27 mouse cellular contexts compared by ENCODE assay signal in genomic region chr7:99362137-99362536, GRCm38 (mm10). TPM values are rescaled to one million over a fixed set of nuclear protein-coding genes. Genes with fewer than 3 reads are reported as not detected.
DNase-seq lines count a peak whose midpoint lies in the region; ATAC-seq lines count a peak whose summit lies in the region.
"Had no signal": no experiment of that assay in that cellular context is flagged by ENCODE, and none has a peak within 500 bp of the region (broad histone marks: within the 10 kb centered on the region; RNA-seq: fewer than 3 reads in every experiment).

No protein-coding gene starts in this region.

- no peak for ATAC-seq in hindbrain, embryonic 11.5 days (ENCODE audit: low FRiP score)
- no peak for ATAC-seq in hindbrain, embryonic 14.5 days (ENCODE audit: low FRiP score)
- ATAC-seq in neural tube, embryonic 13.5 days (ENCODE audit: low read depth), result no peak
- no peak for ATAC-seq in neural tube, embryonic 15.5 days (ENCODE audit: low FRiP score)
- no peak for ATAC-seq in frontal cortex, adult (ENCODE audit: low TSS enrichment)
- ATAC-seq: activated CD4-positive, CD25-positive, alpha-beta regulatory T cell, adult 4 months; forebrain, embryonic 15.5 days; hindbrain, postnatal 0 days; inflammation-experienced regulatory T-cells, adult 6 months; intestine, embryonic 16.5 days had no signal

- H3K9ac ChIP-seq in hindbrain, embryonic 11.5 days (ENCODE audit: low read depth, low read length), result no peak overlapping the region
- H3K9ac ChIP-seq in hindbrain, embryonic 14.5 days, result no peak overlapping the region
- no peak overlapping the region for H3K9ac ChIP-seq in neural tube, embryonic 13.5 days
- H3K9ac ChIP-seq in neural tube, embryonic 15.5 days (replicated peaks), result no peak overlapping the region
- H3K9ac ChIP-seq: embryonic facial prominence, embryonic 12.5 days; embryonic facial prominence, embryonic 15.5 days; forebrain, embryonic 15.5 days; heart, embryonic 12.5 days; heart, embryonic 15.5 days had no signal

- intact Hi-C loops in heart, postnatal 25 days (cut with DNase I), result no loop called here

- no peak overlapping the region for H3K4me3 ChIP-seq in hindbrain, embryonic 11.5 days (ENCODE audit: low read depth, low read length)
- H3K4me3 ChIP-seq in hindbrain, embryonic 14.5 days (replicated peaks; ENCODE audit: low read length), result no peak overlapping the region
- no peak overlapping the region for H3K4me3 ChIP-seq in neural tube, embryonic 13.5 days
- H3K4me3 ChIP-seq in limb, embryonic 10.5 days, result no peak overlapping the region
- H3K4me3 ChIP-seq in neural tube, embryonic 15.5 days (replicated peaks), result no peak overlapping the region
- H3K4me3 ChIP-seq: embryonic facial prominence, embryonic 12.5 days; embryonic facial prominence, embryonic 15.5 days; forebrain, embryonic 12.5 days; forebrain, embryonic 15.5 days; heart, embryonic 12.5 days; heart, embryonic 15.5 days had no signal

- H3K9me3 ChIP-seq in hindbrain, embryonic 11.5 days (ENCODE audit: control insufficient read depth, low read length), result no peaks in the 10 kb centered on the region
- H3K9me3 ChIP-seq in hindbrain, embryonic 14.5 days (ENCODE audit: control insufficient read depth, low read length), result no peaks in the 10 kb centered on the region
- H3K9me3 ChIP-seq in neural tube, embryonic 13.5 days, result no peaks in the 10 kb centered on the region
- H3K9me3 ChIP-seq in limb, embryonic 10.5 days (replicated peaks), result no peaks in the 10 kb centered on the region
- H3K9me3 ChIP-seq in neural tube, embryonic 15.5 days (replicated peaks), result no peaks in the 10 kb centered on the region
- H3K9me3 ChIP-seq: embryonic facial prominence, embryonic 12.5 days; embryonic facial prominence, embryonic 15.5 days; forebrain, embryonic 12.5 days; forebrain, embryonic 15.5 days; heart, embryonic 12.5 days; heart, embryonic 15.5 days had no signal

- no peaks in the 10 kb centered on the region for H3K36me3 ChIP-seq in hindbrain, embryonic 11.5 days (ENCODE audit: control insufficient read depth, insufficient read depth, low read length)
- no peaks in the 10 kb centered on the region for H3K36me3 ChIP-seq in hindbrain, embryonic 14.5 days (replicated peaks; ENCODE audit: control insufficient read depth, insufficient read depth)
- H3K36me3 ChIP-seq in neural tube, embryonic 13.5 days, result no peaks in the 10 kb centered on the region
- H3K36me3 ChIP-seq in limb, embryonic 10.5 days, result no peaks in the 10 kb centered on the region
- no peaks in the 10 kb centered on the region for H3K36me3 ChIP-seq in neural tube, embryonic 15.5 days
- H3K36me3 ChIP-seq: embryonic facial prominence, embryonic 12.5 days; embryonic facial prominence, embryonic 15.5 days; forebrain, embryonic 12.5 days; forebrain, embryonic 15.5 days; heart, embryonic 12.5 days; heart, embryonic 15.5 days had no signal

- WGBS in hindbrain, embryonic 11.5 days, result 86% methylated on average over 2 of the region's 2 CpGs
- 85% methylated on average over 2 of the region's 2 CpGs for WGBS in hindbrain, embryonic 14.5 days
- WGBS in neural tube, embryonic 13.5 days, result 90% methylated on average over 2 of the region's 2 CpGs
- 89% methylated on average over 2 of the region's 2 CpGs for WGBS in limb, embryonic 10.5 days
- WGBS in neural tube, embryonic 15.5 days, result 93% methylated on average over 2 of the region's 2 CpGs

- no peaks in the 10 kb centered on the region for H3K27me3 ChIP-seq in hindbrain, embryonic 11.5 days (ENCODE audit: control insufficient read depth, insufficient read depth, low read length)
- H3K27me3 ChIP-seq in hindbrain, embryonic 14.5 days (ENCODE audit: control insufficient read depth, insufficient read depth, low read length), result no peaks in the 10 kb centered on the region
- H3K27me3 ChIP-seq in neural tube, embryonic 13.5 days, result no peaks in the 10 kb centered on the region
- H3K27me3 ChIP-seq in limb, embryonic 10.5 days (ENCODE audit: low read depth, poor library complexity, severe bottlenecking), result no peaks in the 10 kb centered on the region
- H3K27me3 ChIP-seq in neural tube, embryonic 15.5 days (replicated peaks), result no peaks in the 10 kb centered on the region
- H3K27me3 ChIP-seq: embryonic facial prominence, embryonic 12.5 days; embryonic facial prominence, embryonic 15.5 days; forebrain, embryonic 12.5 days; forebrain, embryonic 15.5 days; heart, embryonic 15.5 days had no signal

- H3K4me2 ChIP-seq in hindbrain, embryonic 11.5 days (replicated peaks; ENCODE audit: low read depth, low read length), result no peak overlapping the region
- no peak overlapping the region for H3K4me2 ChIP-seq in hindbrain, embryonic 14.5 days (replicated peaks)
- H3K4me2 ChIP-seq in neural tube, embryonic 13.5 days, result no peak overlapping the region
- H3K4me2 ChIP-seq in neural tube, embryonic 15.5 days, result no peak overlapping the region
- H3K4me2 ChIP-seq: embryonic facial prominence, embryonic 12.5 days; embryonic facial prominence, embryonic 15.5 days; forebrain, embryonic 12.5 days; forebrain, embryonic 15.5 days; heart, embryonic 12.5 days; heart, embryonic 15.5 days had no signal

- no peak for DNase-seq in hindbrain, embryonic 11.5 days (ENCODE audit: low spot score)
- no peak for DNase-seq in hindbrain, embryonic 14.5 days (ENCODE audit: low spot score)
- DNase-seq in neural tube, embryonic 10.5 days (ENCODE audit: extremely low spot score, low spot score), result no peak
- DNase-seq in limb, embryonic 10.5 days (ENCODE audit: low spot score), result no peak
- DNase-seq in heart, postnatal 25 days (ENCODE audit: low spot score), result no peak
- DNase-seq: adrenal gland, adult 8-10 months; adrenal gland, postnatal 25 days; cerebellum, adult 18-20 months; cerebellum, adult 9-10 months; cerebellum, postnatal 14 days; gastrocnemius, postnatal 25 days; heart, adult 18-20 months; heart, postnatal 10 days; heart, postnatal 4 days had no signal

- 0 out of 2 replicates have a peak overlapping the region, but pooled peaks have one; percentile 24 for H3K27ac ChIP-seq in hindbrain, embryonic 11.5 days (ENCODE audit: low read depth, low read length)
- no peak overlapping the region for H3K27ac ChIP-seq in hindbrain, embryonic 14.5 days
- 0 out of 2 replicates have a peak overlapping the region, but pooled peaks have one; percentile 9 for H3K27ac ChIP-seq in neural tube, embryonic 13.5 days (replicated peaks)
- peak overlapping the region; percentile 96 for H3K27ac ChIP-seq in limb, embryonic 10.5 days
- H3K27ac ChIP-seq in neural tube, embryonic 15.5 days (replicated peaks), result 0 out of 2 replicates have a peak overlapping the region, but pooled peaks have one; percentile 18
- H3K27ac ChIP-seq: hindbrain, postnatal 0 days had no signal

- peaks cover 5% of the 10 kb centered on the region for H3K4me1 ChIP-seq in hindbrain, embryonic 11.5 days (replicated peaks; ENCODE audit: control insufficient read depth, insufficient read depth, low read length)
- peaks cover 33% of the 10 kb centered on the region for H3K4me1 ChIP-seq in hindbrain, embryonic 14.5 days (replicated peaks; ENCODE audit: control insufficient read depth, insufficient read depth, low read length)
- peaks cover 34% of the 10 kb centered on the region for H3K4me1 ChIP-seq in neural tube, embryonic 13.5 days (replicated peaks)
- peaks cover 44% of the 10 kb centered on the region for H3K4me1 ChIP-seq in limb, embryonic 10.5 days
- H3K4me1 ChIP-seq in neural tube, embryonic 15.5 days, result peaks cover 35% of the 10 kb centered on the region

RNA-seq across cellular contexts. Expression of gene Serpinh1, which starts 9.1 kb away (rescaled TPM):
- polyA plus RNA-seq in hindbrain, embryonic 11.5 days (2014; fragmentation: Nextera tagmentation; extraction: Ambion mirVana), result 245 and 269 TPM in 2 replicates
- 122 and 128 TPM in 2 replicates for polyA plus RNA-seq in hindbrain, embryonic 14.5 days (2014; fragmentation: Nextera tagmentation; extraction: Ambion mirVana)
- 462 and 484 TPM in 2 replicates for polyA plus RNA-seq in neural tube, embryonic 13.5 days (2015; fragmentation: Nextera tagmentation; extraction: Ambion mirVana)
- polyA plus RNA-seq in limb, embryonic 10.5 days (2016; fragmentation: Nextera tagmentation; extraction: Ambion mirVana), result 1,171 and 1,177 TPM in 2 replicates
- polyA plus RNA-seq in neural tube, embryonic 15.5 days (2015; fragmentation: Nextera tagmentation; extraction: Ambion mirVana), result 332 and 435 TPM in 2 replicates
- total RNA-seq in heart, postnatal 25 days (2021), result 100 to 1,000 TPM; 378 to 449 TPM
- polyA plus RNA-seq: activated CD4-positive, CD25-positive, alpha-beta regulatory T cell, adult 4 months; inflammation-experienced regulatory T-cells, adult 6 months had no signal

RNA-seq across cellular contexts. Expression of gene Gdpd5, which starts 19.1 kb away (rescaled TPM):
- 23.0 and 25.9 TPM in 2 replicates for polyA plus RNA-seq in hindbrain, embryonic 11.5 days (2014; fragmentation: Nextera tagmentation; extraction: Ambion mirVana)
- polyA plus RNA-seq in hindbrain, embryonic 14.5 days (2014; fragmentation: Nextera tagmentation; extraction: Ambion mirVana), result 37.7 and 46.2 TPM in 2 replicates
- polyA plus RNA-seq in neural tube, embryonic 13.5 days (2015; fragmentation: Nextera tagmentation; extraction: Ambion mirVana), result 53.0 and 59.8 TPM in 2 replicates
- polyA plus RNA-seq in limb, embryonic 10.5 days (2016; fragmentation: Nextera tagmentation; extraction: Ambion mirVana), result 9.9 and 12.3 TPM in 2 replicates
- polyA plus RNA-seq in neural tube, embryonic 15.5 days (2015; fragmentation: Nextera tagmentation; extraction: Ambion mirVana), result 41.2 and 45.7 TPM in 2 replicates
- total RNA-seq in heart, postnatal 25 days (2021), result 10 to 100 TPM; 20.1 to 24.1 TPM
